ENCODE assay signal across 14 mouse cellular contexts in genomic region chr9:124478081-124478480, GRCm38 (mm10). TPM values are rescaled to one million over a fixed set of nuclear protein-coding genes. Genes with fewer than 3 reads are reported as not detected.
A peak's percentile ranks its signal among the peaks of the same experiment; 100 is the strongest.
DNase-seq lines count a peak whose midpoint lies in the region; ATAC-seq and TF ChIP-seq lines count a peak whose summit lies in the region.
"Had no signal": no experiment of that assay in that cellular context is flagged by ENCODE, and none has a peak within 500 bp of the region (broad histone marks: within the 10 kb centered on the region; RNA-seq: fewer than 3 reads in every experiment).

No protein-coding gene starts in this region.

- no peak overlapping the region for H3K27ac ChIP-seq in kidney, adult 2 months (ENCODE audit: insufficient read depth, low read depth, low read length)
- H3K27ac ChIP-seq in heart, embryonic 15.5 days = peak overlapping the region; percentile 84
- peak overlapping the region; percentile 39 for H3K27ac ChIP-seq in lung, embryonic 15.5 days
- no peak overlapping the region for H3K27ac ChIP-seq in midbrain, postnatal 0 days (ENCODE audit: low read depth, low read length)
- H3K27ac ChIP-seq in hindbrain, embryonic 12.5 days = no peak overlapping the region
- H3K27ac ChIP-seq: forebrain, embryonic 13.5 days; macrophage; neural tube, embryonic 13.5 days had no signal

- DNase-seq in kidney, adult 2 months = peak; percentile 47
- no peak for DNase-seq in kidney, adult 8-10 months
- DNase-seq in brain, adult 2 months (ENCODE audit: low read depth, low spot score) = peak; percentile 55
- no peak for DNase-seq in midbrain, postnatal 0 days (ENCODE audit: low spot score)

- peaks cover 6% of the 10 kb centered on the region; the same call in 1 of the 2 replicates for H3K9me3 ChIP-seq in heart, embryonic 15.5 days (replicated peaks)
- peaks cover 7% of the 10 kb centered on the region; the same call in 1 of the 2 replicates for H3K9me3 ChIP-seq in lung, embryonic 15.5 days
- H3K9me3 ChIP-seq in midbrain, postnatal 0 days (ENCODE audit: low read length) = no peaks in the 10 kb centered on the region
- H3K9me3 ChIP-seq in hindbrain, embryonic 12.5 days (replicated peaks) = peaks cover 7% of the 10 kb centered on the region
- H3K9me3 ChIP-seq: forebrain, embryonic 13.5 days had no signal

- no peak overlapping the region for H3K9ac ChIP-seq in heart, embryonic 15.5 days
- H3K9ac ChIP-seq in lung, embryonic 15.5 days = no peak overlapping the region
- no peak overlapping the region for H3K9ac ChIP-seq in midbrain, postnatal 0 days (replicated peaks; ENCODE audit: low read length, poor library complexity, severe bottlenecking)
- H3K9ac ChIP-seq in hindbrain, embryonic 12.5 days = no peak overlapping the region
- H3K9ac ChIP-seq: forebrain, embryonic 13.5 days; neural tube, embryonic 13.5 days had no signal

- no peak overlapping the region for H3K4me3 ChIP-seq in kidney, adult 2 months (ENCODE audit: insufficient read depth, low read depth, low read length)
- H3K4me3 ChIP-seq in heart, embryonic 15.5 days = no peak overlapping the region
- no peak overlapping the region for H3K4me3 ChIP-seq in lung, embryonic 15.5 days
- no peak overlapping the region for H3K4me3 ChIP-seq in midbrain, postnatal 0 days (ENCODE audit: low read depth, low read length)
- H3K4me3 ChIP-seq in hindbrain, embryonic 12.5 days = no peak overlapping the region
- H3K4me3 ChIP-seq: forebrain, embryonic 13.5 days; neural tube, embryonic 13.5 days had no signal

- TF ChIP-seq CTCF in kidney, adult 2 months (conservative IDR thresholded peaks at IDR 0.05; ENCODE audit: insufficient read depth, insufficient read length, low read depth, low read length) = no peak
- TF ChIP-seq CTCF in midbrain, postnatal 0 days (IDR thresholded peaks at IDR 0.05) = no peak

- TF ChIP-seq POLR2A in kidney, adult 2 months (IDR thresholded peaks at IDR 0.05; ENCODE audit: low read depth, low read length) = no peak

- peaks cover 1% of the 10 kb centered on the region; the same call in 1 of the 2 replicates for H3K36me3 ChIP-seq in kidney, adult 2 months (ENCODE audit: control insufficient read depth, insufficient read depth, low read length)
- H3K36me3 ChIP-seq in heart, embryonic 15.5 days = peaks cover 14% of the 10 kb centered on the region
- H3K36me3 ChIP-seq in lung, embryonic 15.5 days = peaks cover 14% of the 10 kb centered on the region
- peaks cover 11% of the 10 kb centered on the region for H3K36me3 ChIP-seq in midbrain, postnatal 0 days (ENCODE audit: insufficient read depth, low read length)
- H3K36me3 ChIP-seq in hindbrain, embryonic 12.5 days = peaks cover 20% of the 10 kb centered on the region

- peak overlapping the region; percentile 24; the same call in 1 of the 2 replicates for H3K4me2 ChIP-seq in heart, embryonic 15.5 days
- H3K4me2 ChIP-seq in lung, embryonic 15.5 days = no peak overlapping the region
- no peak overlapping the region for H3K4me2 ChIP-seq in midbrain, postnatal 0 days (ENCODE audit: low read depth, low read length, poor library complexity, severe bottlenecking)
- H3K4me2 ChIP-seq in hindbrain, embryonic 12.5 days (replicated peaks) = no peak overlapping the region
- H3K4me2 ChIP-seq: forebrain, embryonic 13.5 days; neural tube, embryonic 13.5 days had no signal

- H3K27me3 ChIP-seq in kidney, adult 2 months (replicated peaks; ENCODE audit: control insufficient read depth, insufficient read depth, low read length) = no peaks in the 10 kb centered on the region
- H3K27me3 ChIP-seq in heart, embryonic 15.5 days = no peaks in the 10 kb centered on the region
- H3K27me3 ChIP-seq in lung, embryonic 15.5 days = no peaks in the 10 kb centered on the region
- no peaks in the 10 kb centered on the region for H3K27me3 ChIP-seq in midbrain, postnatal 0 days (ENCODE audit: insufficient read depth, low read length)
- H3K27me3 ChIP-seq in hindbrain, embryonic 12.5 days = no peaks in the 10 kb centered on the region
- H3K27me3 ChIP-seq: forebrain, embryonic 13.5 days; neural tube, embryonic 13.5 days had no signal

- peak; percentile 85; the same call in 1 of the 2 replicates for ATAC-seq in heart, embryonic 15.5 days (replicated peaks; ENCODE audit: insufficient number of reproducible peaks, insufficient read depth, low FRiP score, low read depth)
- peak; percentile 78 for ATAC-seq in lung, embryonic 15.5 days (ENCODE audit: borderline replicate concordance, extremely low read depth, low FRiP score, low TSS enrichment)
- ATAC-seq in megakaryocyte-erythroid progenitor cell, adult 5-6 weeks (replicated peaks; ENCODE audit: low FRiP score, low TSS enrichment, poor library complexity, severe bottlenecking) = no peak
- no peak for ATAC-seq in midbrain, postnatal 0 days (ENCODE audit: low FRiP score)
- no peak for ATAC-seq in hindbrain, embryonic 12.5 days (ENCODE audit: low FRiP score)
- ATAC-seq: forebrain, embryonic 13.5 days; Patski had no signal

- H3K4me1 ChIP-seq in kidney, adult 2 months (ENCODE audit: control insufficient read depth, insufficient read depth, low read length) = no peaks in the 10 kb centered on the region
- H3K4me1 ChIP-seq in heart, embryonic 15.5 days (replicated peaks) = peaks cover 22% of the 10 kb centered on the region
- no peaks in the 10 kb centered on the region for H3K4me1 ChIP-seq in lung, embryonic 15.5 days
- no peaks in the 10 kb centered on the region for H3K4me1 ChIP-seq in midbrain, postnatal 0 days (ENCODE audit: insufficient read depth, low read length)
- no peaks in the 10 kb centered on the region for H3K4me1 ChIP-seq in hindbrain, embryonic 12.5 days
- H3K4me1 ChIP-seq: forebrain, embryonic 13.5 days; neural tube, embryonic 13.5 days had no signal

- 50% methylated on average over 3 of the region's 3 CpGs for WGBS in kidney, adult 2 months
- WGBS in heart, embryonic 15.5 days = 37% methylated on average over 3 of the region's 3 CpGs
- WGBS in lung, embryonic 15.5 days = 36% methylated on average over 3 of the region's 3 CpGs
- WGBS in midbrain, postnatal 0 days = 80% methylated on average over 3 of the region's 3 CpGs
- WGBS in hindbrain, embryonic 12.5 days = 83% methylated on average over 3 of the region's 3 CpGs

RNA-seq across cellular contexts. Expression of gene Ppp2r3d, which starts 1.4 kb away (rescaled TPM):
- polyA plus RNA-seq in kidney, adult 2 months (2012; rRNA removed) = 97.9 and 128 TPM in 2 replicates
- 121 and 137 TPM in 2 replicates for polyA plus RNA-seq in heart, embryonic 15.5 days (2015; fragmentation: Nextera tagmentation; extraction: Ambion mirVana)
- 132 and 135 TPM in 2 replicates for polyA plus RNA-seq in lung, embryonic 15.5 days (2015; fragmentation: Nextera tagmentation; extraction: Ambion mirVana)
- 46.3 and 63.5 TPM in 2 replicates for total RNA-seq in megakaryocyte-erythroid progenitor cell, adult 5-6 weeks (2014; fragmentation: Nextera tagmentation)
- total RNA-seq in megakaryocyte-erythroid progenitor cell, adult 5-6 weeks (2017) = 9.3 and 9.6 TPM in 2 replicates
- 114 and 134 TPM in 2 replicates for total RNA-seq in midbrain, postnatal 0 days (2014; rRNA removed)
- 151 and 168 TPM in 2 replicates for polyA plus RNA-seq in midbrain, postnatal 0 days (2015; fragmentation: Nextera tagmentation; extraction: Ambion mirVana)
- polyA plus RNA-seq in hindbrain, embryonic 12.5 days (2016; fragmentation: Nextera tagmentation; extraction: Ambion mirVana) = 186 and 188 TPM in 2 replicates

RNA-seq across cellular contexts. Expression of gene Gm21836, which starts 15.5 kb away (rescaled TPM):
- polyA plus RNA-seq in kidney, adult 2 months (2012; rRNA removed) = not detected in 2 replicates
- polyA plus RNA-seq in heart, embryonic 15.5 days (2015; fragmentation: Nextera tagmentation; extraction: Ambion mirVana) = not detected in 2 replicates
- not detected in 2 replicates for polyA plus RNA-seq in lung, embryonic 15.5 days (2015; fragmentation: Nextera tagmentation; extraction: Ambion mirVana)
- total RNA-seq in megakaryocyte-erythroid progenitor cell, adult 5-6 weeks (2014; fragmentation: Nextera tagmentation) = not detected in 2 replicates
- total RNA-seq in megakaryocyte-erythroid progenitor cell, adult 5-6 weeks (2017) = not detected in 2 replicates
- not detected in 2 replicates for total RNA-seq in midbrain, postnatal 0 days (2014; rRNA removed)
- polyA plus RNA-seq in midbrain, postnatal 0 days (2015; fragmentation: Nextera tagmentation; extraction: Ambion mirVana) = not detected in 2 replicates
- polyA plus RNA-seq in hindbrain, embryonic 12.5 days (2016; fragmentation: Nextera tagmentation; extraction: Ambion mirVana) = not detected in 2 replicates
- total RNA-seq: layer of hippocampus, adult 18-20 months had no signal
- polyA plus RNA-seq: forebrain, embryonic 13.5 days; macrophage; neural tube, embryonic 13.5 days; Patski; thymus, postnatal 0 days had no signal

Comparison
In these comparisons a context has a peak if more than half of its experiments do, and no peak if none do; other contexts are left out.
1. DNase-seq: peak in kidney, adult 2 months (single experiment) and brain, adult 2 months (single experiment); none in kidney, adult 8-10 months (0 of 2) and midbrain, postnatal 0 days (single experiment).
2. H3K27ac ChIP-seq: peak in heart, embryonic 15.5 days (single experiment) and lung, embryonic 15.5 days (single experiment); none in kidney, adult 2 months (single experiment), midbrain, postnatal 0 days (single experiment) and hindbrain, embryonic 12.5 days (single experiment).
3. ATAC-seq: peak in heart, embryonic 15.5 days (single experiment) and lung, embryonic 15.5 days (single experiment); none in megakaryocyte-erythroid progenitor cell, adult 5-6 weeks (single experiment), midbrain, postnatal 0 days (single experiment) and hindbrain, embryonic 12.5 days (single experiment).